Mouse (Mus musculus) midbrain, embryonic 14.5 days (tissue): ENCODE results near the gene Bmi1. TPM values are rescaled to one million over a fixed set of nuclear protein-coding genes. Genes with fewer than 3 reads are reported as not detected.

ENCODE experiments used
- ATAC-seq: fragments of 200-750 bp; cut with Nextera tagmentation; 2 replicates; pipeline ENCODE4 v1.8.0; 2017; ENCODE audit warnings: moderate number of reproducible peaks, moderate library complexity; ENCODE audit not compliant: low FRiP score, low TSS enrichment
- DNase-seq: peaks from one replicate; pipeline ENCODE4 v3.0.0-alpha.2; 2015
- H3K27ac ChIP-seq: fragments of 300-500 bp; sonication (generic); replicated peaks from 2 replicates; pipeline ENCODE4 v1.5.1; 2014; ENCODE audit warnings: mild to moderate bottlenecking, low read depth, low read length, moderate library complexity
- H3K27me3 ChIP-seq: fragments of 300-500 bp; sonication (generic); 2 replicates; pipeline ENCODE4 v1.6.1; 2014; ENCODE audit warnings: low read length, control low read depth, mixed read lengths; ENCODE audit not compliant: control insufficient read depth, insufficient read depth
- H3K36me3 ChIP-seq: fragments of 300-500 bp; sonication (generic); 2 replicates; pipeline ENCODE4 v1.6.1; 2014; ENCODE audit warnings: low read length, control low read depth; ENCODE audit not compliant: control insufficient read depth, insufficient read depth
- H3K4me1 ChIP-seq: fragments of 300-500 bp; sonication (generic); 2 replicates; pipeline ENCODE4 v1.6.1; 2014; ENCODE audit warnings: mild to moderate bottlenecking, antibody characterized with exemption, low read length, control low read depth; ENCODE audit not compliant: control insufficient read depth, insufficient read depth
- H3K4me2 ChIP-seq: fragments of 300-500 bp; sonication (generic); 2 replicates; pipeline ENCODE4 v1.6.1; 2014; ENCODE audit warnings: mild to moderate bottlenecking, low read length, moderate library complexity
- H3K4me3 ChIP-seq: fragments of 300-500 bp; sonication (generic); replicated peaks from 2 replicates; pipeline ENCODE4 v1.5.1; 2014; ENCODE audit warnings: low read depth, low read length
- H3K9ac ChIP-seq: fragments of 300-500 bp; sonication (generic); replicated peaks from 2 replicates; pipeline ENCODE4 v1.6.1; 2014; ENCODE audit warnings: mild to moderate bottlenecking, low read length, moderate library complexity
- H3K9me3 ChIP-seq: fragments of 300-500 bp; sonication (generic); 2 replicates; pipeline ENCODE4 v1.6.1; 2016; ENCODE audit warnings: low read length, control low read depth, mixed read lengths; ENCODE audit not compliant: control insufficient read depth
- WGBS: fragments of 180-500 bp; shearing (Covaris S2); extraction: QIAGEN DNeasy Blood & Tissue Kit; methylation state at CpG from one replicate; pipeline ENCODE4 v1.1.7; 2014; 5-methylcytosine and 5-hydroxymethylcytosine counted together
- polyA plus RNA-seq: library from polyadenylated mRNA; unstranded; fragments of >200 nt; fragmentation: Nextera tagmentation; extraction: Ambion mirVana; gene quantifications from 2 replicates; pipeline ENCODE4 v1.2.1, GENCODE M21; 2014

Bmi1 gene
- polyA plus RNA-seq, 1 experiment from 2014 or later: 43.6 TPM

GRCm38 (mm10) chr2:18697591-18698244, 20.9 kb downstream of the Bmi1 start:
- 2% methylated on average over 4 of the region's 4 CpGs for WGBS
- peaks cover 75% of the 10 kb centered on the region for H3K27me3 ChIP-seq
- H3K4me3 ChIP-seq: no peak overlapping the region
- H3K9ac ChIP-seq: no peak overlapping the region
- peaks cover 10% of the 10 kb centered on the region; the same call in 1 of the 2 replicates for H3K4me1 ChIP-seq
- H3K36me3 ChIP-seq: no peaks in the 10 kb centered on the region
- DNase-seq (peak; percentile 36), ATAC-seq (no peak)
- no peaks in the 10 kb centered on the region for H3K9me3 ChIP-seq
- no peak overlapping the region for H3K27ac ChIP-seq
- H3K4me2 ChIP-seq: no peak overlapping the region

DNA sequence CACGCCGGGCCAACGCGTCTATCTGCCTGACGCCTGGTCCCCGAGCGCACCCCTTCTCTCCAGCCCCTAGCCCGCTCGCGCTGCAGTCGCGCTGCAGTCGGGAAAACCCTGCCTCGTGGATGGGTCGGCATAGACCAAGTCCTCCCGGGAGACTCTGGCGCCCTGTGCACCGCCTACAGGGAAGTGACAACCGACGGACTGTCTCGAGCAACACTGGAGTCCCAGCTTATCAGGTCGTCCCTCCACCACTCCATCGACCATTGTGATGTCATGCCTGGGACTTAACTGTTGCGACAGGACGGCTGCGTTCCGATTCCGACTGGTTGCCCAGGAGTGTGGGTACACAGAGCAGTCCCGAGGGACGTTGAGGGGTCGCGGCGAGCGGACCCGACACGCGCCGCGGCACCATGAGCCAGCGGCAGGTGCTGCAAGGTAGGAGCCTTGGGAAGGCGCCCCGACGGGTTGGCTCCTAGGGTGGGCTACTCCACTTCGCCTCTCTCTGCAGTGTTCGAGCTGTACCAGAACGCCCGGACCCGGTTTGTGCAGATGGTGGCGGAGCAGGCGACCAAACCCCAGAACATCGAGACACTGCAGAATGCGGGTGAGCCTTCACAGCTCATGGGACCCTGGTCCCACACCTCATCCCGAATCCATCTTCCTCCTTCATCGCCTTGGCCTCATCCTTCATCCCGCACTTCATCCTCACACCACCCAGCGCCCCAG, 22.0 kb downstream of the Bmi1 start:
- Histone ChIP-seq H3K9ac (no peak overlapping the region), H3K4me2 (no peak overlapping the region), H3K27me3 (peaks cover 71% of the 10 kb centered on the region), H3K9me3 (no peaks in the 10 kb centered on the region), H3K4me1 (peaks cover 10% of the 10 kb centered on the region; the same call in 1 of the 2 replicates), H3K27ac (no peak overlapping the region), H3K4me3 (no peak overlapping the region), H3K36me3 (no peaks in the 10 kb centered on the region)
- ATAC-seq (peak; percentile 31; the same call in 1 of the 2 replicates), DNase-seq (peak; percentile 48)
- WGBS: under 1% methylated on average over 56 of the region's 56 CpGs

- no peaks in the 10 kb centered on the region for H3K36me3 ChIP-seq
- ATAC-seq (no peak), DNase-seq (no peak)
- peaks cover 68% of the 10 kb centered on the region for H3K27me3 ChIP-seq
- H3K9me3 ChIP-seq: no peaks in the 10 kb centered on the region
- no peak overlapping the region for H3K9ac ChIP-seq
- H3K4me2 ChIP-seq: no peak overlapping the region
- WGBS: under 1% methylated on average over 11 of the region's 11 CpGs
- no peak overlapping the region for H3K27ac ChIP-seq
- H3K4me1 ChIP-seq: peaks cover 5% of the 10 kb centered on the region; the same call in 1 of the 2 replicates
- no peak overlapping the region for H3K4me3 ChIP-seq
Observed at GRCm38 (mm10) chr2:18699401-18699990, 22.7 kb downstream of the Bmi1 start.

DNA sequence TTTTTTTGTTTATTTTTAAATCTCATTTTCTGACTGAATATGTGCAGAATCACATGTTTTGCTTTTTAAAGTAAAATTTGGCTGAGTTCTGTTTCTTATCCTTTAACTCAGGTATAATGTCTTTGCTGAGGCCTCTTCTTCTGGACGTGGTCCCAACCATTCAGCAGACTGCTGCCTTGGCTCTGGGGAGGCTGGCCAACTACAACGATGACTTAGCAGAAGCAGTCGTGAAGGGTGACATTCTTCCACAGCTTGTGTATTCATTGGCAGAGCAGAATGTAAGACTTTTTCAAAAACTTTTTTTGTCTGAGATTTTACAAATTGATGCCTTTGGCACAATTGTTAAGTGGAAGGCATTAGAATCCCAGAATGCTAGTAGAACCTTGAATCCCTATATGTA, 33.5 kb downstream of the Bmi1 start:
- DNase-seq (no peak), ATAC-seq (no peak)
- no peak overlapping the region for H3K4me2 ChIP-seq
- H3K4me3 ChIP-seq: no peak overlapping the region
- no peaks in the 10 kb centered on the region for H3K4me1 ChIP-seq
- no peaks in the 10 kb centered on the region for H3K9me3 ChIP-seq
- no peak overlapping the region for H3K9ac ChIP-seq
- 81% methylated on average over 3 of the region's 3 CpGs for WGBS
- no peak overlapping the region for H3K27ac ChIP-seq
- H3K36me3 ChIP-seq: no peaks in the 10 kb centered on the region
- no peaks in the 10 kb centered on the region for H3K27me3 ChIP-seq

DNA sequence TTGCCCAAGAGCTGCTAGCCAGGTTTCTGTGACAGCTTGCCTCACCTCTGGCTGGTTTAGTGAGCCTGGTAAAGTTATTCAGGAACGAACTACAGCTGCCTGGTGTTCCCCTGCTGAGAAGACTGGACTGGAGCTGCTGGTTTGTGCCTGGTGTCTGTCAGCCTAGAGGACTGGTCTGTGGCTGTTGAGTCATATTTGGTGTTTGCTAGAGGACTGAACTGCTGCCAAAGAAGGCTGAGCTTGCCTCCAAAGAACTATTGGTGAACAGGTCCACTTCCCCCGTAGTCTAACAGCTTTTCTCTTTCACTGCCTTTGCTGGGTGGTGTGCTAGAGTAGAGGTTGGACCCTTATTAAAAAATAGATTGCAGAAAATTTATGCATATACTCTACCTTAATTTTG, 36.3 kb downstream of the Bmi1 start:
- WGBS: 84% methylated on average over 2 of the region's 2 CpGs

DNA sequence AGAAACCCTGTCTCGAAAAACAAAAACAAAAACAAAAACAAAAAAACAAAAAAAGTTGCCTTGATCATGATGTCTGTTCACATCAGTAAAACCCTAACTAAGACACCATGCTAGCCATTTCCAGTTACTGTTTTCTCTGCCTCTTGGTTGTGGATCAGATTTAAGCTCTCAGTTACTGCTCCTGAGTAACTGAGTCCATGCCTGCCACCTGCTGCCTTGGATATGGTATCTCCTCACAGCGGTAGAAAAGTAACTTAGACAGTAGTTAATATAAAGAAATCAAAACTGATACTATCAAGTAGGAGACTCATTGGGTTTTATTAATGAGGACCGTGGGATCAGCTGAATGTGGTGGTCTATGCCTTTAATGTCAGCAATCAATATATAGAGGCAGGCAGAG, 37.5 kb downstream of the Bmi1 start:
- H3K4me3 ChIP-seq: no peak overlapping the region
- ATAC-seq: no peak
- WGBS: 82% methylated on average over 3 of the region's 3 CpGs
- no peaks in the 10 kb centered on the region for H3K4me1 ChIP-seq
- no peaks in the 10 kb centered on the region for H3K36me3 ChIP-seq
- H3K4me2 ChIP-seq: no peak overlapping the region
- no peak overlapping the region for H3K27ac ChIP-seq
- no peaks in the 10 kb centered on the region for H3K9me3 ChIP-seq
- no peak overlapping the region for H3K9ac ChIP-seq
- no peak for DNase-seq
- no peaks in the 10 kb centered on the region for H3K27me3 ChIP-seq

More for the DNA sequence above, 36.3 kb downstream of the Bmi1 start:
- Histone ChIP-seq H3K27ac (no peak overlapping the region), H3K9ac (no peak overlapping the region), H3K9me3 (no peaks in the 10 kb centered on the region), H3K4me1 (no peaks in the 10 kb centered on the region), H3K27me3 (no peaks in the 10 kb centered on the region), H3K4me2 (no peak overlapping the region), H3K36me3 (no peaks in the 10 kb centered on the region), H3K4me3 (no peak overlapping the region)
- ATAC-seq (no peak), DNase-seq (no peak)

- Histone ChIP-seq H3K9ac (no peak overlapping the region), H3K4me3 (no peak overlapping the region), H3K4me2 (no peak overlapping the region), H3K27ac (no peak overlapping the region), H3K9me3 (no peaks in the 10 kb centered on the region), H3K4me1 (no peaks in the 10 kb centered on the region), H3K36me3 (no peaks in the 10 kb centered on the region), H3K27me3 (no peaks in the 10 kb centered on the region)
- 87% methylated on average over 4 of the region's 4 CpGs for WGBS
- ATAC-seq: no peak
- DNase-seq: no peak
Observed at GRCm38 (mm10) chr2:18718521-18718920, 41.7 kb downstream of the Bmi1 start.

DNA sequence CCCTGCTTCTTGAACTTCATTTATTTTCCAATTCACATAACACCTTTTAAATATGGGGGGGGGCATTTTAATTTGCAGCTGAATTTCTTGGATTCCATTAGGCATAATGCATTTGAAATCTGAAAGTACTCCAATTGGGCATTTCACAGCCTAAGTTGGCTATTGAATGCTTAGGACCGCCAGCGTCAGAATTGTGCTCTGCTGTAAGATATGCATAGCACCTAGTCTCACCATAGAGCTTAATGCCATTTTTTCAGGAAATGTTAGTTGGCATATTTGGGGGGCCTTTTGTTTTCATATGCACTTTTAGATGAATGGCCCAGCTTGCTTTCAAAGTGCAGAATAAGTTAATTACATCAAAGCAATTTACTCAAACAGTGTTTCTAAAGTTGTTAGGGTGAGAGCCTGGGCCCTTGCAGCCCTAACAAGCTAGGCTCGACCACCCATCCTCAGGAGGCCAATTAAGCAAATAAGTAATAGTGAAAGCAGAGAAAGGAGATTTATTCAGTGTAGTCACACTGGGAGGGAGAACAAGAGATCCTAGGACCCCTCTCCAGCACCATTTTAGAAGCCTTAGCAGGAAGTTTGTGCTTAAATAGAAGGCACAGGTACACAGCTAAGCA, 45.5 kb downstream of the Bmi1 start:
- no peak for DNase-seq
- WGBS: 69% methylated on average over 3 of the region's 3 CpGs
- Histone ChIP-seq H3K4me3 (no peak overlapping the region), H3K4me1 (no peaks in the 10 kb centered on the region), H3K9me3 (no peaks in the 10 kb centered on the region), H3K9ac (no peak overlapping the region), H3K4me2 (no peak overlapping the region), H3K36me3 (no peaks in the 10 kb centered on the region), H3K27me3 (no peaks in the 10 kb centered on the region), H3K27ac (no peak overlapping the region)
- no peak for ATAC-seq
